Mouse (Mus musculus): ENCODE data around the gene Gm20388.

The Gm20388 gene

DNA sequence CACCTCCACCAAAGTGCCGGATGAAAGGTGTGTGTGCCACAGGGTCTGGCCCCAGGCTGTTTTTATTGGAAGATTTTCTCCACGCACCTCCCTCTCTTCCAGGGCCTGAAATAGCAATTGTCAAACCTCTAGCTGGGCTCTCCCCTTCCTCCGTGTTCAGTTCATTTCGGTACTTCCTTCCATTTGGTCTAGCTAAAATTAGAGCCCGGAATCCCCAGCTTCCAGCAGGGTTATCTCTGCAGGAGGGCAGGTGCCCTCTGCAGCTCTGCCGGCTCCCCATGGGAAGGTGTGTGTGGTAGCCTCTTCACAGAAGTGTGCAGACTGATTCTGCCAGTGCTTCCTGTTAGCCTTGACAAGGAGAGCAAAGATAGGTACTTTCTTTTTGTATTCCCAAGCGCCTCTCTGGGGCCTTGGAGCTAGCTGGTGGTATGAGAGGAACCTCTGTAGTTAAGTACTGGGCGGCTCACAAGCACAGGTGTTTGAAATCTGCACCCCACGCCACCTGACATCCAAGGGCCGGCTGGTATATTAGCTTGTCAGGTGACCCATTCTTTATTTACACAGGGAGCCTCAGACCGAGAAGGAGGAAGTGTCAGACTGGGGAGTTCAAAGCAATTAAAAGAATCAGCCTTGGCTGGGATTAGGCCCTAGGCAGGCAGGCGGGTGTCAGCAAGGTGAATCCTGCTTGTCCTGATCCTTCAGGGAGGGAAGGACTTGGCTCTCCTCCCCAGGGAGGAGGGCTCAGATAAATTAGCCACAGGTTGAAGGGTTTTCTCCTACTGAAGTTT is 579.9 kb downstream of the Gm20388 start:
- intact Hi-C loops (cut with DNase I) = no loop called here

DNA sequence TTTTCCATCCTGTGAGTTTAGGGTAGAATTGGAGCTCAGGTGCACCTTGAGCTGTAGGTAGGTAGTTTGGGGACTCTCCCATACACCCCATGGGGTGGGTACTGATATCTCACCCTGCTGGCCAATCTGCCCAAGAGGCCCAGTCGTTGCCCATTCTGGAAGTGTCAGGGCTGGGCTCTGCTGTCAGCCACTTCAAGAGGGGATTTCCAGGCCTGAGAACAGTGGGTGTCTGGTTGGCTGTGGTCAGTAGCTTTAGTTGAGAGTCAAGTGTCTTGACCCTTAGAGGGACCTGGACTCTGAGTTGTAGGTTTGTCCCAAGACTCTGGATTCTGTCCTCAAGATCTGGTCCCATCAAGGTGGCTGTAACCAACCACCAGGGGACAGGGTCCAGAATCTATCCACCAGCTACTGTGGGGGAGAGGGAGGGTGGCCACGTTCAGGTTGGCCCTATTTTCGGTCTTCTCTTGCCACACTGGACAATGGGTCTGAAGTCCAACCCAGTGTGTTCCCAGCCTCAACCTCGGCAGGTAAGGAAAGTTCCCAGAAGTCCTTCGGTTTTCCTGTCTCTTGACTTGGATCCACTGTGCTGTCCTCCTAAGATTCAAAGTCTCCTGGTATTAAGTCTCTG is 580.6 kb downstream of the Gm20388 start:
- intact Hi-C loops (cut with DNase I) = no loop called here

DNA sequence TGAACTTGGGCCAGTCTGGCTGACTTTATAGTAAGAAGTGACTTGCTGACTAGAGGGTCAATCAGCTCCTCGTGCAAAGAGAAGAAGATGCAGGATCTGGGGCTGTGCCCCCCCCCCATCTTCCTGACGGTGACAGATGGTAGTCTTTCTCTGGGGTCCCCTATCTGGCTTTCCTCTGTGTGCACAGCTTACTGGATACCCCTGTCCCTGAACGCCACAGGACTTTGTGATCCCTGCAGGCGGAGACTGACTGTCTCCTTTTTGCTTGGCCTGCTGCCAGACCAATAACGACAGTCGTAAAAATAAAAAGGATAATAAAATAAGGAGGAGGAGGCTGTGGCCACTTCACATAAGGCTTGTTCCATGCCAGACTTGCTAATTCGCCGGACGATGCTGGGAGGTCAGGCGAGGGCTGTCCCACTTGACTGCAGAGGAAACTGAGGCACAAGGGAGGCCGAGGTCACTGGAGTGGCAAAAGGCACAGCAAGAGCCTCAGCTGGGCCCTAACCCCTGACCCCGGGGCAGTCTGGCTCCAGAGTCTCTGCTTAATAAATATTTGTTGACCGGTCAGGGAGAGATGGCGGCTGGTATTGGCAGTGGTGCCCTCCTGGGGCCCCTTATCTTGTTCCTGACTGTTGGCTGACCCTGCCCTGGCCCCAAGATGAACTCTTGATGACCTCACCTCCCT is 581.7 kb downstream of the Gm20388 start:
- intact Hi-C loops (cut with DNase I) = no loop called here

DNA sequence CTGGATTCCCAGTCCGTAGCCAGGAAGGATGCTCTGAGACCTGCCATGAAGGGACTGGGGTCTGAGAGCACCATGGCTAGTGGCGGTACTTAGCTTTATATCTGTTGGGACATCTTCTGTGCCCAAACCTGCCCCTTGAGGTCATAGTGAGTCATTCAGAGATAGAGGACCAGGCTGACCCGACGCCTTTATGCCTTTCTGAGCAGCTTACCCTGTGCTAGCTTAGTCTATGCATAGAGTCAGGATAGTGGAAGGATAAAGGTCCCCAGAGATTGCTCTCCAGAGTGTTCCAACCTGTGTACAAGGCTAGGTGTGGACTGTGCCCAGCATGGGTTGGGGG is 582.2 kb downstream of the Gm20388 start:
- intact Hi-C loops (cut with DNase I) = no loop called here

DNA sequence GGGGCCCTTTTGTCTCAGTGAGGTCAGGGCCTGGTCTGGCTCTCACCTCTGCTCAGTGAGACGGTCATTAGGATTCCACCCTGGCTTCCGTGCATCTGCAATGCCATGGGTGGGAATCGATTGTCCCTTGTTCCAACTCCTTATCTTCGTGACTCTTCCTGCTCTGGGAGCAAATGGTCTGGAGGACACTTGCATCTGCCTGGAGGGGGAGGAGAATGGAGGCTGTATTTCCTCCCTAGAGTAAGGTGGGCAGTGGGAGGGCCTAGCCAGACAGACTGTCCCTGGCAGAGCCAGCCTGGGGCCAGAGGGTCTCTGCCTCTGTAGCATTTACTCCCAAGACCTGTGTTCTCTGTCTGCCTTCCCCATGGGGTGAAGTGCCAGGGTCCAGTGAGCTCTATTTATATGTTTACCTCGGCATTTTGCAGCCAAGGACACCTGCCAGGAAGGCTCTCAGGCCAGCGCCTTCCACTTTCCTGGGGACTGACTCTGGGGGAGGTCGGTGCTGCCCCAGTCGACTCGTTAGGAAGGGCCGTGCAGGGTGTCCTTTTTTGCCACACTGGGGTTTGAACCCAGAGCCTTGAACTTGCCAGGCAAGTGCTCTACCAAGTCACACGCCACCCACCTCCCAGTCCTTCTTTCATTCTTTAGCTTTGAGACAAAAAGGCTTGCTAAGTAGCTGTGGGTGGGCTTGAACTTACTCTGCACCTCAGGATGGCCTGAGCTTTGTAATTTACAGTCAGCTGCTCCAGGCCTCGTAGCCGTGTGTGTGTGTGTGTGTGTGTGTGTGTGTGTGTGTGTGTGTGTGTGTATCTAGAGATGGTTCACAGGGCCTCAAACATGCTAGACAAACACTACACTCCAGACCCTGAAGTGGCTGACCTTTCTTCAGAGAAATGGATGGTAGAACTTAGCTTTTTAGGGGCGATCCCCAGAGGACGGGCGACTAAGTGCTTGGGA is 583.1 kb downstream of the Gm20388 start:
- intact Hi-C loops (cut with DNase I) = no loop called here

DNA sequence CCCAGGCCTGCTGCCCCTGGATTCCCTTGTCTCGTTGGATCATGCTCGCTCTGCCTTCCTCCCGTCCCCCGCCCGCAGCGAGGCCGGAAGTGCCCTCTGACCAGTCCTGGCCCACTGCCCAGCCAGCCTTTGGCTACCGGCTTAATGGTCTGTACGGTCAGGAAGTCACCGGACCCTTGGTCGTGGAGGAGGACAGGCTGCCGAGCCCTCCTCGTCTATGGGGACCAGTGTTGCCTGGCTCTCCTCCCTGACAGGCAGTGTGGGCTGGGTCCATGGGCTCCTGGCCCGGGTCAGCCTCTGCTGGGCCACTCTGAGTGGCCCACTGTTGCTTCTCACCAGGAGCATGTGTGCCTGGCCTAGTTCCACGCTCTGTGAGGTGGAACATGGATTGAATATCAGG is 584.3 kb downstream of the Gm20388 start:
- intact Hi-C loops (cut with DNase I) = no loop called here

DNA sequence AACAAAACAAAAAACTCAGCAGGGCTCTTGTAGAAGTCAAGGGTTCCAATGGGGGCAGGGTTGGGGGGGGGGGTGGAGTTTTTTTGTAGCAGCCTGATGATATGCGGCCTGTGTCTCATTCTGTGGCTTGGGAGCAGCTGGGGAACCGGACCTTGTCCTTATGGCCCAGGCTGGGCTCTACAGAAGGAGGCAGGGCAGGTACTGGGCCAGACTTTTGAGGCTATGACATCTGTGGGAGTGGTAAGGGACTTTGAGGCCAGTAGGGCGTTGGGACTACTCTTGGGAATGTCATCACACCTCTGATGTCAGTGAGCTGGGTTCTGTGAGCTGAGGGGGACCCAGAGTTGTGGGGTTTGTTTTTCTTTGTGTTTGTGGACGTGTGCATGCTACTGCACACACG is 584.8 kb downstream of the Gm20388 start:
- intact Hi-C loops (cut with DNase I) = no loop called here

DNA sequence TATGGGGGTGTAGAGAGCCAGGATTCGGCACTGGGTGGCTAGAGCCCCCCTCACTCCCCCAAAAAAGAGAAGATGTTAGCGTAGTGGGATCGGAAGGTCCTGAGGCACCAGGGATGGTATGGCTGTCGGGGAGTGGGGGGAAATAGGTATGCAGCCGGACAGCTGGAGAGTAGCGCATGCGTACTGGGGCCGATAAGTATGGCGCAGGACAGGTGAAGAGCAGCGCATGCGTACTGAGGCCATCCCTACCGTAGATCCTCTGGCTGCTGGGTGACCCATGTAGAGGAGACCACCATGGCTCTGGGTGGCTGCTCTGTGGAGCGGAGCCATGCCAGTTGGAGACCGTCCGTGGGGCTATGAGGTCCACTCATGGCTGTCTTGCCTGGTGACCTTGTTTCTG is 585.8 kb downstream of the Gm20388 start:
- intact Hi-C loops (cut with DNase I) = no loop called here

DNA sequence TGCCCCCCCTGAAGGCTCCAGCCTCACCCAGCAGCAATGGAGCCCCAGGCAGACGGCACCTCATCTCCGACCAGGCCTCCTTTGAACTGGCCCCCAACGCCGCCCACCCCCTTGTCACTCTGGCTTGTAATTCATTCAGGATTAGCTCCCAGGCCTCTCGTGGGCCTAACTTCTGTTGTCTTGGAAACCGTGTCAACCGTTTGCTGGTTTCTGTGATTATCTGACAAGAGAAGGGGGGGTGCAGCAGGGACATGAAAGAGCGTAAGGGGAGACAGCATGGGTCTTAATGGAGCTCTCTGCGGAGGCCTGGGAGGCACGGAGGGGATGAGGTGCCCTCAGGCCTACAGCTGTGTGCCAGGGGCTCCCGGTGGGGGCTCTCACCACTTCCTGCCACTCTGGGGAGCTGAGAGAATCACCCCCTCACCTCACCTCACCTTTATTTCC is 586.9 kb downstream of the Gm20388 start:
- intact Hi-C loops (cut with DNase I) = no loop called here

DNA sequence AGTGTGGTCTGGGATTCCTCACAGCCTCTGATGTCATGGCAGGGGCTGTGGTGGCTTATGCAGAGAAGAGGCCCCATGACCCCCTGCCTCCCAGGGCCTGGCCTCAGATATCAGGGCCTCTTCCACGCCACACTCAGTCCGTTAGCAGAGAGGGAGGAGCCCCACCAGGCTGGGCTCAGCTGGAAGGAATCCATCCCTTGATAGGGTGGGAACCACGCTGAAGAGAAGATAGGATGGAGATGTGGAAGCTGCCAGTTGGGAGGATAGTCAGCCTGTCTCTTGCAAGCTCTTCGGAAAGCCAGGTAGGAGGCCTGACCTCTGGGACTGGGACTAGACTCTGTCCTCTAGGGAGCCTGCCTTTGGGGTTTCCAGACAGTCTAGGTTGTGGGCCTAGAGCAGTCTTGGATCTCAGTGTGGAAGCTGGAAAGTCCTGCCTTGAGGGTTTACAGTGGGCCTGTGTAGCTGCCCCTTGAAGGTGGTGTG is 587.7 kb downstream of the Gm20388 start:
- intact Hi-C loops (cut with DNase I) = no loop called here

DNA sequence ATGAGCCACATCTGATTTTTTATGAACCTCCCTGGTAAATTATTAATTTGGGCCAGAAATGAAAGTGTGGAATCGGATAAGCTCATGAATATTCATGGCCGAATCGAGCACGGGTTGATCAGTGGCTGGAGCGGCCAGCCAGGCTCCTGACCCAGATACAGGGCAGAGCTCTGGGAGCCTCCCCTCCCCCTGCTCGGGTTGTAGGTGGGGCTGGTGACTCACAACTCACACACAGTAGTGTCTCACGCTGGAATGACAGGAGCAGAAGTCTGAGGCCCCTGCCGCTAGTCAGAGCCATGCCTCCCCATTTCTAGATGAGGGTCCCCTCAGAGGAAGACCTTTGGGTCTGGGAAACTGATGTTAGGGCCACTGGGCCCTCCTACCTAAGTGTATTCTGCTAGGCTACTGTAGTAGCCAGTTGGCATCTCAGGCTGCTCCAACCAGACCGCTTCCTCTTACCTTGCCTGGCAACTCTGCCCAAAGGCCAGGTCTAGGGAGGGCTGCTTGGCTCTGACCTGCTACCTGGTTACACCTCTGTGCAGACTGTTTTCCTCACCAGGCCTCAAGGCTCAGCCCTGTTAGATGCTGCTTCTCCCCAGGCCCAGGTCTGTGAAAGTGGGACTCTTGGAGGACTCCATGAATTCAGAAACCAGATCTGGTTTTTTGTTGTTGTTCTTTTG is 588.4 kb downstream of the Gm20388 start:
- intact Hi-C loops (cut with DNase I) = no loop called here

DNA sequence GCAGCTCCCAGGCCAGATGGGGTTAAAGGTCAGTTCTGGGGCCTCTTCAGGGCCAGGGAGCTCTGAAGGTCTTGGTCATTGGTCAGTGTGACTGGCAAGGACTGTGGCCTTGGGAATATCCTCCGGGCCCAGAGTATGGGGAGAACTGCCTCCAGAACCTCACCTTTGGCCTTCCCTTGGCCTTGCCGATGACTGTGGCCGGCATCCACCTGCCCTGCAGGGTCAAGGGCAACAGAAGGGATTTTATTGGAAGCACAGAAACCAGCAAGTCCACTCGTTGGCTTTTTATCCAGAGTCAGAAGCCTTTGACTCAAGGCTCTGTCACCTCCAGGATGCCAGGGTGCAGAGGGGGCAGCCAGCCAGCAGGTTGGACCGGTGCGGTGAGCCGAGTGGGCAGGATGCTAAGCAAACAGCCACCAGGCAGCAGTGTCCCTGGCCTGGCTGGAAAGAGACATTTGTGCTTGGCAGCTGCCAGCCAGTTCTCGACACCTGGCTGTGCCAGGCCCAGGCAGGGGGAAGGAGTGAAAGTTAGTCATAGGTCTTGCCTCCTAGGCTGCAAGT is 590.1 kb downstream of the Gm20388 start:
- intact Hi-C loops (cut with DNase I) = no loop called here

DNA sequence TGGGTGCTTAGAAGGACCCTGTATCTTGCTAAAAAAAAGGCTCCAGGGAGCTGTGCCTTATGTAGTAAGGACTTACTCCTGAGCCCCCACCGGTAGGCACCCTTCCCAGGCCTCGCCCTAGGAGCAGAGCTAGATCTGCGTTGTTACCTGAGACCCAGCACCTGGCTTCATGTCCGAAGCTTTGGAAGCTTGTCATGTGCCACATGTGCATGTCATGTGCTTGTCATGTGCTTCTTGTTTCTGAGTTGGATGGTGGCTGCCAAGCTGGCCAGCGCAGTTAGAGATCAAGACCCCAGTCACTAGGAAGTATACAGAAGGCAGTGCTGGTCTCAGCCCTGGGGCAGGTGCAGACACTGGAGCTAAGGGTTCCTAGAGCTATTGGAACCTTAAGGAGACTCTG is 590.8 kb downstream of the Gm20388 start:
- intact Hi-C loops (cut with DNase I) = no loop called here

DNA sequence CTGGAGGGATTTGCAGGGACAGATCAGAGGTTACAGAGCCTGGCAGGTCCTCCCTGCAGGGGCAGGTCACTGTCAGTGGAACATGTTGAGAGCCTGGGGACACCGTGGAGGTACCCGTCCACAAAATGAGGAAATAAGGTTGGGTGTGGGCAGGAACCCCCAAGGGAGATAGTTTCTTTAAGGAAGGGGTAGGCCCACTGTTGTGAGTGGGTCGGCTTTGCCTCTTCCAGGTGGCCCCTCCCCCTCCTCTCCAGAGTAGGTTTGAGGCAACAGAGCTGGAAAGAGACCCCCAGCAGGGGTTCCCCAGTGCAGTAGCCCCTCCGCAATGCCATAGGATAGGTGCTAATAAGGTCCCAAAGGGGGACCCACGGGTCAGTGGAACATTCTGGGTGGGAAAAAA is 591.8 kb downstream of the Gm20388 start:
- intact Hi-C loops (cut with DNase I) = no loop called here

DNA sequence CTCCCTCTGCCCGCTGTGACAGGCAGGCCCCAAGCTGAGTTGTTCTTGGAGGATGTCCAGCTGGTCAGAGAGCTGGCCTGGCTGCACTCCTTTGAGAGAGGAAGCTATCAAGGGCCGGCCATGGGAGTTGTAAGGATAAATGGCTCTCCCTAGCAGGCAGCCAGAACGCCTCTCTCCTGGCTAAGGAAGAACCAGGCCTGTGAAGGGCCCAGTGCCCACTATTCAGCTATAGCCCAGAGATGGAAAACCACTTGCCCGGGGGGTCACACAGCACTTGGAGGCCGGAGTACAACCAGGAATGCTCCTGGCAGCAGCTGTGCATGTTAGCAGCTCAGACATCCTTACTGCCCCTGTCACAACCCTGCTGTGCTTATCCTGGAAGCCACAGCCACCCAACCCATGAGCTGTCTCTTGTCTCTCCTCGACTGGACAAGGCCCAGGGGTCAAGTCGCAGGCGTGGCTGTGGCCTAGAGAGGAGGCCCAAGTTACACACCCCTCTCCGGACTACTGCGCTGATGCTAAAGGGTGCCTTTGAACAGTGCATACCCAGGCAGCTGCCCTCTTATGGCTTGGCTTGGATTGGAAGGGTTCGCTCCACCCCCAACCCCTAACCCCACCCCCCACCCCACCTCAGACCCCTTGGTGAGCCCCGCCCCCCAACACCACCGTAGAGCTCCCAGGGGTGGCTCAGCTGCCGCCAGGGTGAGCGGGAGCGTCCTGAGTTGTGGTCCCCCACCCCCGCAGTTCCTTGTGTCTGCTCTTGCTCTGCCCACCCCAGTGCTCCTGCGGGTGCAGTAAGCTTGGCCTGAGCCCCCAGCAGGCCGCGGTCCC is 593.8 kb downstream of the Gm20388 start:
- intact Hi-C loops (cut with DNase I) = no loop called here

DNA sequence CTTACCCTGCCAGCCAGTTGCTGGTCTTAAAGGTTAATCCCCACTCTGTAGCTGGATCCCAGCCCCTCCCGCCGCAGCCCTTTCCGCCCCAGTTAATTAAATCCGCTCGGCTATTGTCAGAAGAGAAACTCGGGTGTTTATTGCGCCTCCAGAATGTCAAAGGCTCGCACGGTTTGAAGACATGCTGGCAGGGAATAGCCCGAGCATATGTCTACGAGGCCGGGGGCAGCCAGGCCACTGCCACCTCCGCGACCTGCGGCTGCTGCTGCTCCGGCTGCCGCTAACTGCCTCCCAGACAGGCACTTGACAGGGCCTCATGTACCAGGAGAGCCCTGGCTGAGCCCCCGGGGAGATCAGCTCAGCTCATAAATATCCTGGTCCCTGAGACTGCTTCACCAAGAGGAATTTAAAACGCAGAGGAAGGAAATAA is 594.5 kb downstream of the Gm20388 start:
- intact Hi-C loops (cut with DNase I) = no loop called here

DNA sequence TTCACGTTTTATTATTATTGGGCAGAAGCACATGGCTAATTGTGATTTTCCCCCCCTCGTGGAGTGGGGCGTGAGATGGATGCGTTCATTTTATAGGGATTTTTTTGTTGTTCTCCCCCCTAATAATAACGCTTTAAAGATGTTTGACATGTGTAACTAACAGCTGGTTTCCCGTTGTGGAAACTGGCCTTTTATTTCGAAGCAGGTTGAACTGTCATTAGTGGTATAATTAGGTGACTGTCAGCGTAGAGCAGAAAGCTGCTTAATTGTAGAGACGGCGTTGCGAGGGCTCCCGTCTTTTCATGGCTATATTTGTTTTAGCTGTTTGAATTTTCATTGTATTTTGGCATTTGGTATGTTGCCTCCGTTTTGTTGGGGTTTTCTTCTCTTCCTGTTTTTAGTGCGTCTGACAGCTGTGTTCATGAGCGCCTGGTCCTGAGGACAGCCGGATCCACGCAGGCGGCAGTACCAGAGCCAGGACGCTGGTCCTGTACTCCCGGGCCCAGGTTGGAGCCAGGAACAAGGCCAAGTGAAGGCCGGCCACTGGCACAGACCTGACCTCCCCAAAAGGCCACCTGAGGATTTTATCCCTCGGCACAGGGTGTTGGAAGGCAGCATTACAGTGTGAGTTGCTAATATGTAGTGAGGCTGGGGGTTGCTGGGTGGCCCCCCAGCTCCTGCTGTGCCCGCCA is 595.1 kb downstream of the Gm20388 start:
- intact Hi-C loops (cut with DNase I) = no loop called here

DNA sequence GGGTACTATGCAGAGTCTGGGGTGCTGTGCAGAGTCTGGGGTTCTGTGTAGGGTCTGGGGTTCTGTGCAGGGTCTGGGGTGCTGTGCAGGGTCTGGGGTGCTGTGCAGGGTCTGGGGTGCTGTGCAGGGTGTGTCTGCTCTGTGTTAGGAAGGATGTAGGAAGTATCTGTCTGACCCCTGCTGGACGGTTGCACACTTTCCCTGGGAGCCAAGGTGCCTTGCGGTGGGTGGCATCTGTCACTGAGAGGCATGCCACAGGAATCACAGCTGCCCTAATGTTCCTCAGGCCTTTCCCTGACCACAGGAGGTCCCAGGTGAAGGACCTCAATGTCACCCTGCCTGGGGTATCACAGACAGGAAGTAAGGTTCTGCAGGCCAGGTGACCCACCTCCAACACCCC is 595.9 kb downstream of the Gm20388 start:
- intact Hi-C loops (cut with DNase I) = no loop called here

DNA sequence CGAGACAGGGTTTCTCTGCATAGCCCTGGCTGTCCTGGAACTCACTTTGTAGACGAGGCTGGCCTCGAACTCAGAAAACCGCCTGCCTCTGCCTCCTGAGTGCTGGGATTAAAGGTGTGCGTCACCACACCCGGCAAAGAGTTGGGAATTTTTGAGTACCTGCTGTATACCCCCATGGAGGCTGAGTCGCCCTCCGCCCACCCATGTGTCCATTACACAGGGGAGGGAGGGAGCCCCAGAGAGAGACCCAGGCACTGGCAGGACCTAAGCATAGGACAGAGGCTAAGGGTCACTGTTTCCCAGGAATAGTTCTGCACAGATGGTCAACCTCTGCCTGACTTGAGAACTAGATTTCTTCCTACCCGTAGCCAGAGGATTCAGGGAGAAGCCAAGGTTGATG is 596.6 kb downstream of the Gm20388 start:
- intact Hi-C loops (cut with DNase I) = no loop called here

Data from adrenal gland (tissue).